Mouse (Mus musculus): ENCODE results near the gene Pth1r. TPM values are rescaled to one million over a fixed set of nuclear protein-coding genes. Genes with fewer than 3 reads are reported as not detected.
A peak's percentile ranks its signal among the peaks of the same experiment; 100 is the strongest.

Pth1r gene
- not detected for polyA plus RNA-seq (2017; shearing (Covaris generic))

- ATAC-seq: no peak
These were observed at the start of gene Pth1r for GRCm38 (mm10) chr9:110746961-110747360. Gene Pth1r, minus strand, starts transcription at chr9:110747145.

GRCm38 (mm10) chr9:110790462-110790861 lies 43.5 kb upstream of the Pth1r start:
- ATAC-seq: no peak

- ATAC-seq: no peak
These were observed 41.2 kb upstream of the Pth1r start for GRCm38 (mm10) chr9:110788169-110788568.

- ATAC-seq: no peak
These were observed 36.7 kb upstream of the Pth1r start for GRCm38 (mm10) chr9:110783611-110784010.

GRCm38 (mm10) chr9:110781731-110782130 lies 34.8 kb upstream of the Pth1r start:
- ATAC-seq: peak; percentile 18

DNA sequence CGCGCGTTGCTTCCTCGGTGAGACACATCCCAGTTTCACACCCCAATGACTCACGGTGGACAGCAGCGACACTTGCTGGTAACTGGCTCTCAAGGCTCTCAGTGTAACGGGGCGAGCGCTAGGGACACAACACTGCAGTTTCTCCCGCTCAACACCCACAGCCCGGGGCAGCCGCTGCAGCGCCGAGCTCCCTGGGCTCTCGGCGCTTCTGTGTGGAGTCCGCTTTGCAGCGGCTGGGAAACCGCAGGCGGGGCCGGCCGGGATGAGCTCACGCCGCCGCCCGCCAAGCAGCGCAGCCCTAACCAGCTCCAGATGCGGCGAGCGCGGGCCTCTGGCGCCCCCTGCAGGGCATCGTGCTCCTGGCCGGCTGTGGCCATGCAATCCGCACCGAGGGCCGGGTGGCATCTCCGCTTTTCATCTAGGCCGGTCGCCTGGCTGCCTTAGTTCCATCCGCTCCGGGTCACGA lies 34.3 kb upstream of the Pth1r start:
- ATAC-seq: peak; percentile 87

- ATAC-seq: no peak
These were observed 32.4 kb upstream of the Pth1r start for GRCm38 (mm10) chr9:110779242-110779913.

- ATAC-seq: no peak
These were observed 31.6 kb upstream of the Pth1r start for GRCm38 (mm10) chr9:110778559-110778958.

- no peak for ATAC-seq
These were observed 31.2 kb upstream of the Pth1r start for GRCm38 (mm10) chr9:110778100-110778499.

DNA sequence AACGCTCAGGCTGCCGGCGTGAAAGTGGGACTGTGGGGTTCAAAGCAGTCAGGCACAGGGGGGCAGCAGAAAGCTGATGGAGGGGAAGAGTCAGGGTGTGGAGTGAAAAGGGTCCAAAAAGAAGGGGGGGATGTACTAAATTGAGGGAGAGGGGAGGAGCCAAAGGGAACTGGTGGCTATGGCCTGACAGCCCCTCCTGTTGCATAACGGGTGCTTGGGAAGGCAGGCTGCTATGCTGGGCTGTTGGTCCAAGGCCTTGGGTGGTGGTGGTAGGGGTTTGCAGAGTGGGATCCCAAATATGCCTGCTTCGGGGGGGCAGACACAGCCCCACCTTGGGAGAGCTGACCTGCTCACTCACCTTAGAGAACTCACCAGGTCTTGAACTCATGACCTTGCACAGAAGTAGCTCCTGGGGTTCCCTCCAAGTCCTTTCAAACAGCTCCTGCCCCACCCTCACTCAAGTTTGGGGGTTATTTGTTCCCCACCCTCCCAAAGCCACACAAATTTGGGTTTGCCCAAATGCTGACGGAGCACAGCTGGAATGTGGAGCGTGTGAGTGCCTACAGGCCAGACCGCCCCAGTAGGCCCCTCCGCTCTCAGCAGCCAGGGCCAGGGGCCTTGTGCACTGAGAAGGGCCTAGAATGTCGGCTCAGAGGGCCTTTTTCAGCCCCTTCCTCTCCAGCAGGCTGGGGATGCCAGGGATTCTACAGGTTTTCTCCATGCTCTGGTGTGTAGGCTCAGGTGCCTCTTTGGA lies 28.5 kb upstream of the Pth1r start:
- no peak for ATAC-seq

DNA sequence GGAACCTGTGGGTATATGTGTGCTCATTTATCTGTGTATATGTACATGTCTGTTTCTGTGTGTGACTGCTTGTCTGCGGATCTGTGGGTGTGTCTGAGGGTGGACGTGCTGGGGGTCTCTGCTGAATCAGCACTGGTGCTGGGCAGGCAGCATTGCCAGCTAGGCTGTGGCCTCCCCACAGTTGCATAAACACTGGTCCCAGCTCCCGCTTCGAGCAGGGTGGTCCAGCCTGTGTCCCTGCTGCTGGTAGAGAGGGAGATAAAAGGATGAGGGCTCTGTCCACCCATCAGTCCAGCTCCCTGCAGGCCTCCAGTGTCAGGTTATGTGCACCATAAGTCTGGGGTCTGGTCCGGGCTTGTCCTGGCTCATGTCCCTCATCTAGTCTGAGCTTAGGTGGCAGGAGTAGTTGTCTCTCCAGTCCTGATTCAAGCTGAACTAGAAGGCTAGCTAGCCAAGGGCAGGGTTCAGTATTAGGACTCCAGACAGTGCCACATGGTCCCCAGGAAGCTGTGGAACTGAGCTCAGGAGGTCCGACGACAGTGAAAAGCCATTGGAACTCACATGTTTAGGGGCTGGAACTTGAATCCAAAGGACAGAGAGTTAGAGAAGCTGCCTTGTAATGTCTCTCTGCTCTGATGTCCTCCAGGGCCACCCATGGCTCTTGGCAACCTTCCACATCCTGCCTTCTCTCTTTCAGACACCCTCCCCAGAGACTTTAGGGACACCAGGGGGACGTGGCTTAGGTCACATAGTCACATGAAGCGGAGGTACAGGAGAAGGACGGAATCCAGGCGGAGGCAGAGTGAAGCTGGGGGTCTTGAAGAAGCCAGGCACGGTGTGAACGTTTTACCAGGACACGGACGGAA lies 27.7 kb upstream of the Pth1r start:
- ATAC-seq: no peak

- no peak for ATAC-seq
These were observed 25.4 kb upstream of the Pth1r start for GRCm38 (mm10) chr9:110772336-110772735.

DNA sequence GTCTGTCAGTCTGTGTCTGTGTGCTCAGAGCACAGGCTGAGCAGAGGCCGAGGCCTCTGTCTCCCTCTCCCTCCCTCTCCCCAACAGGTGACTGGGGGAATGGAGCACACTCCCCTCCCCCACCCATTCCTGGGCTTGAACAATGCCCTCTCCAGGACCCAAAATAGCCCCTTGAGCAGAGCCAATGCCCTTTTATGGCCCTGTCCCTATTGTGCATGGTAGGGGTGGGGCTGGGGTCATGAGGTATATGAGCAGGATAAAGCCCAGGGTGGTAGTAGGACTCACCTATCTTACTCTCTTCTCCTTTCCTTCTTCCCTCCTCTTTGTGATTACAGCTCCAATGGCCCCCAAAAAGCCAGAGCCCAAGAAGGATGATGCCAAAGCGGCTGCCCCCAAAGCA lies 16.5 kb upstream of the Pth1r start:
- ATAC-seq: no peak

GRCm38 (mm10) chr9:110762763-110763162 lies 15.8 kb upstream of the Pth1r start:
- no peak for ATAC-seq

DNA sequence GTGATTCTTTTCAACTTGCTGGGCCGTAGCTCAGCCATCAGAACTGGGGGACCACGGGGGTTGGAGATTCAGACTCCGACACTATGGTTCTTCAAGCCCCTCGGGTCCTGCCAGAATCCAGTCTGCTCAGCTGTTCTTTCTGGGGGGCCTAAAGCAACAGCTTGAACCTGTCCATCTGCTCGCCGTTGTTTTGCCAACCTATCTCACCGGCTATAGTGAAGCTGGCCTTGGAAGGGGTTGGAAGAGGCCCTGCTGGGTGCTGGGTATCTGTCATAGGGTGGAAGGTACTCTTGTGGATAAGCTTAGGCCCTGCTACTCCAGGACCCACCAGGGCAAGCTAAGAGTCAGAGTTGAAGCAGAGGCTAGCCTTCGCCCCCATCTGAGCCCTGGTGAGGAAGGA lies 13.9 kb upstream of the Pth1r start:
- no peak for ATAC-seq

DNA sequence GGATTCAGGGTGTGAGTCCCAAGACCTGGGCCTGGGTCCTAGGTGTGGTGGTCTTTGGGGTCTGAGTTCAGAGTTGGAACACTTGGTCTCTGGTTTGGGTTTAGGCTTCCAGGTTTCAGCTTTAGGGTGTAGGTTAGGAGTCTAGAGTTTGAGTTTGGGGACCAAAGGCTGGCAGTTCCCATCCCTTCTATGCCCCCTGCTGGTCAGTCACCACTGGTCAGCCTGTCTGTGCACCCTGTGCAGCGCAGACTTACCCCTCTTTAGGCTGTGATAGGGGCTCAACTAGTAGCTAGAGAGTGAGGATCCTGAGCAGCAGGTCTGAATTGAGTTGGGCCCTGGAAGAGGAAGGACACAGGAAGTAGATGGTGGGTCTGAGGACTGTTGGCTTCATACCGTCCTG lies 12.3 kb upstream of the Pth1r start:
- ATAC-seq: no peak

GRCm38 (mm10) chr9:110758605-110759004 lies 11.7 kb upstream of the Pth1r start:
- no peak for ATAC-seq

DNA sequence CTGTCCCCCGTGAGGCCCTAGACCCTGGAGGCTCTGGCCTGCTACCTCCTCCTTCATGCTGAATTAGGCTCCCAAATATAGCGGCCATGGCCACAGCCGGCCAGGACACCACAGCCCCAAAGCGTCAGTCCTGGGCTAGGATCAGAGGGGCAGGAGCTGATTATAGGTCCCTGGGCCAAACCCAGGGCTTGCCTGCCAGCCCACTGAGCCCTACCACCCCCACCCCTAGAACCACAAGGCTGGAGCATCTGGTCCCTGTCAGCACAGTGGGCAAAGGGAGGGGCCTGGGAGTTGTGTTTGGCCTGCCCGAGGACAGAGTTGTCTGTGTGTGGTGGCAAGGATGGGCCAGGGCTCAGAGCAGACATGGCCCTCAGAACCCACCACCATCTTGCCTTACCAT lies 10.9 kb upstream of the Pth1r start:
- no peak for ATAC-seq

DNA sequence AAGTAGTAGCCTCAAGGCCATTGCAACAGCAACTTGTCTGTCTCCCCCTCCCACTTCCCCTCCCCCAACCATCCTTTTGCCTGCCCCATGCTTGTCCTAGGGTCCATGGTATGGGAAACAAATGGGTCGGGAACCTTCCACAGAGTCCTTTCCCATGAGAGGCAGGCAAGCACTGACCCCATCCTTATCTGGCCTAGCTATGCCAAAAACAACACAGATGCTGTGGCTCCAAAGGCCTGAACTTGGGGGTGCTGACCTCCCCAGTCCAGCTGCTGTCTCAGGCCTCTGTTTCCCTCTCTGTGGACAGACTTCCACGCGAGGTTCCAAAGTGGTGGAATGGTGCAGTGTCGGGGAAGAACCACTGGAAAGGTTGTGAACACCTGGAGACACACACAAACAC lies 6.8 kb upstream of the Pth1r start:
- ATAC-seq: no peak

- ATAC-seq: no peak
These were observed 6.0 kb upstream of the Pth1r start for GRCm38 (mm10) chr9:110752917-110753435.

DNA sequence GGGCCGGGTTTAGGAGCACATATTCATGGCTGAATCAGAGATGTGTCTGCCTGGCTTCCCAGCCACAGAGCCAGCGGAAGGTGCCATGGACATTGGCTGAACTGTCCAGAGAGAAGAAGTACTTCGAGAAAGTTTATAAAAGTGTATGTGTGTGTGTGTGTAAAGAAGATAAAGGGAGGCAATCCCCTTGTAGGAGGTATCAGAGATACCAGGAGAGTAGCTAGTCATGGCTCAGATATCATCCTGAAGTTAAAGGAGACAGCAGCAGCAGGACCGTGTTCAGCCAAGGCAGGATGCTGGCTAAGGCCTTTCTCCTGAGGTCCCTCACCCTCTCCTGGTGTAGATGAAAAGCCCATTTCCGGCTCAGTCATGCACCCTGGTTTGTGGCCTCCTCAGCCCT lies 4.5 kb upstream of the Pth1r start:
- no peak for ATAC-seq

DNA sequence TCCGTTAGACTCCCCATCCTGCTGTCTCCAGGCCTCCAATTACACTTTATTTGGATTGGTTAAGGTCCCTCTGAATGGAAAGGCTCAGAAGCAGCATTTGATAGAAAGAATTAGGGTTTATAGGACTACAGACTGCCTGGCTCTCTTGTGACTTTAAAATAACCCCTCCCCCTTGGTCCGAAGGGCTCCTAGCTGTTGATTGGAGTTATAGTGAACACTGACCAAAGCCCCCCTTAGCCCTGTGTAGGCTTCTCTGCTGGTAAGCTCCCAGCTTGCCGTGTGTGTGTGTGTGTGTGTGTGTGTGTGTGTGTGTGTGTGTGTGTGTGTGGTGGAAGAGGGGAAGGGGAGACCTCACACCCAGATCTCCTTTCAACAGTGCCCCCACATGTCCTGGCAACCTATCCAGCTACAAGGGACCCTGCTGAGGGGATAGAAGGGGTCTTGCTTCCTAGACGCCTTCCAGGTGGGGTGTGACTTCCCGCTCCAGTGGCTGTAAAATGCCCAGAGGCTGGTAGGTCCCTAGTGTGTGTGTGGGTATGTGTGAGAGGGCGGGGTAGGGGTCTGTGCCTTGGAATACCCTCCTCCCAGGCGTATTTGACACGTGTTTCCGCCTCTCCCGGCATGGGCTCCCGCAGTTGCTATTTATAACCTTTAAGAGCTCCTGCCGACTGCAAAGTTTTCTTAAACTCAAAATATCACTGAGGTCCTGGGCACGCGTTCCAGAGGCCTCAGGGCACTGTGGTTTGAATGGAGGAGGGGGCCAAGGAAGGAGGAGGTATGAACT lies 3.7 kb upstream of the Pth1r start:
- no peak for ATAC-seq
